Mouse (Mus musculus) heart, embryonic 12.5 days (tissue): ENCODE results near the gene Rad50. TPM values are rescaled to one million over a fixed set of nuclear protein-coding genes. Genes with fewer than 3 reads are reported as not detected.

ENCODE experiments used
- ATAC-seq: fragments of 200-750 bp; cut with Nextera tagmentation; 2 replicates; pipeline ENCODE4 v1.8.0; 2017; ENCODE audit warnings: moderate TSS enrichment, moderate library complexity; ENCODE audit not compliant: insufficient number of reproducible peaks, low FRiP score
- H3K27ac ChIP-seq: fragments of 300-500 bp; sonication (generic); 2 replicates; pipeline ENCODE4 v1.5.1; 2016; ENCODE audit warnings: mild to moderate bottlenecking, moderate library complexity; ENCODE audit not compliant: poor library complexity, severe bottlenecking
- H3K27me3 ChIP-seq: fragments of 300-500 bp; sonication (generic); replicated peaks from 2 replicates; pipeline ENCODE4 v1.6.1; 2016; ENCODE audit warnings: mild to moderate bottlenecking, moderate library complexity
- H3K36me3 ChIP-seq: fragments of 300-500 bp; sonication (generic); 2 replicates; pipeline ENCODE4 v1.6.1; 2016; ENCODE audit warnings: mild to moderate bottlenecking, moderate library complexity
- H3K4me1 ChIP-seq: fragments of 300-500 bp; sonication (generic); replicated peaks from 2 replicates; pipeline ENCODE4 v1.6.1; 2016; ENCODE audit warnings: mild to moderate bottlenecking
- H3K4me2 ChIP-seq: fragments of 300-500 bp; sonication (generic); 2 replicates; pipeline ENCODE4 v1.6.1; 2016; ENCODE audit warnings: mild to moderate bottlenecking, moderate library complexity
- H3K4me3 ChIP-seq: fragments of 300-500 bp; sonication (generic); 2 replicates; pipeline ENCODE4 v1.5.1; 2016; ENCODE audit warnings: mild to moderate bottlenecking
- H3K9ac ChIP-seq: fragments of 300-500 bp; sonication (generic); 2 replicates; pipeline ENCODE4 v1.6.1; 2016; ENCODE audit warnings: mild to moderate bottlenecking, moderate library complexity
- H3K9me3 ChIP-seq: fragments of 300-500 bp; sonication (generic); replicated peaks from 2 replicates; pipeline ENCODE4 v1.6.1; 2016; ENCODE audit warnings: mild to moderate bottlenecking, moderate library complexity
- WGBS: fragments of 180-500 bp; shearing (Covaris S2); methylation state at CpG from one replicate; pipeline ENCODE4 v1.1.7; 2016; 5-methylcytosine and 5-hydroxymethylcytosine counted together
- polyA plus RNA-seq: library from polyadenylated mRNA; unstranded; fragments of >200 nt; fragmentation: Nextera tagmentation; extraction: Ambion mirVana; gene quantifications from 2 replicates; pipeline ENCODE4 v1.2.1, GENCODE M21; 2016

Rad50 gene
- polyA plus RNA-seq, 1 experiment from 2014 or later, result 24.0 TPM

- Histone ChIP-seq H3K4me3 (no peak within 1 kb of the TSS), H3K9ac (no peak within 1 kb of the TSS), H3K4me2 (no peak within 1 kb of the TSS), H3K36me3 (no peaks in the 10 kb centered on the region), H3K27ac (no peak within 1 kb of the TSS), H3K27me3 (no peaks in the 10 kb centered on the region), H3K4me1 (peaks cover 12% of the 10 kb centered on the region; the same call in 1 of the 2 replicates), H3K9me3 (no peaks in the 10 kb centered on the region)
- WGBS, result 57% methylated on average over 7 of the region's 7 CpGs
- no peak for ATAC-seq
Measured at GRCm38 (mm10) chr11:53618619-53619198, 88.4 kb downstream of the Rad50 start, which contains the start of gene Il4. Il4 (minus strand) TSS chr11:53618669.

- no peak overlapping the region for H3K4me2 ChIP-seq
- no peak overlapping the region for H3K4me3 ChIP-seq
- no peak overlapping the region for H3K27ac ChIP-seq
- no peak overlapping the region for H3K9ac ChIP-seq
- no peaks in the 10 kb centered on the region for H3K9me3 ChIP-seq
- H3K36me3 ChIP-seq, result no peaks in the 10 kb centered on the region
- ATAC-seq, result no peak
- H3K4me1 ChIP-seq, result peaks cover 12% of the 10 kb centered on the region; the same call in 1 of the 2 replicates
- 62% methylated on average over 4 of the region's 4 CpGs for WGBS
- H3K27me3 ChIP-seq, result no peaks in the 10 kb centered on the region
Measured at GRCm38 (mm10) chr11:53617562-53618109, 89.5 kb downstream of the Rad50 start.

DNA sequence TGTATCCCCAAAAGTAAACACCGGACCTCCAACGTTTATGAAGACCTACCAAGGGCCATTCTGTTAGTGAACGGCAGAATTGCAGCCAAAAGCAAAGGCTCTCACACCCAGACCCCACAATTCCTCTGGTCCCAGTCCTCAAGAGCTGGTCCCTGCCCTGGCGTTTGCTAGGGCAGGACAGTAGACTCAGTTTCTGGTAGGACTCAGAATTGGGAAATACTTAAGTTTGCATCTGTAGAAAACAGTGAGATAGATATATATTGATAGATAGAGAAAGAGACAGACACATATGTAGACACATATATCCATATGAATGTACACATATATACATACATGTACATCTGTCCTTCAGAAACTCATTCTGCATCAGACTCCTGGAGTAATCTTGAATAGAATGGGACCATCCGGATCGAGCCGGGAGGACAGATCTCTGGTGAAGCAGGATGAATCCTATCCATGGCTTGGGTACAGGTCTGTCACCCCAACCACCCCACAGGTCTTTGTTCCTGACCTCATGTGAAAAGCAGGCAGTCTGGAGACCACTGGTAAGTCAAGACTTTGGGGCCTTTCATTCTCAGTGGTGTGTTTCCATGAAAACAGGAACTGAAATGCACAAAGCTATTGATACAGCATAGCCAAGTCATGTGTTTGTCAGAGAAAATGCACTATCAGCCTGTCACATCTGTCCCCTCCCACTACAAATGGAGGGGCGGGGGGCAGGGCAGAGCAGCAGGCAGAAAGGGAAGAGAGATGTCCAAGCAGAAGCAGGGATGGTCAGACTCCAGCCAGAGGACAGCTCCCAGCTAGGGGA, 90.2 kb downstream of the Rad50 start:
- Histone ChIP-seq H3K9ac (no peak overlapping the region), H3K27me3 (no peaks in the 10 kb centered on the region), H3K4me1 (peaks cover 12% of the 10 kb centered on the region; the same call in 1 of the 2 replicates), H3K4me3 (no peak overlapping the region), H3K36me3 (no peaks in the 10 kb centered on the region), H3K27ac (no peak overlapping the region), H3K9me3 (no peaks in the 10 kb centered on the region), H3K4me2 (no peak overlapping the region)
- ATAC-seq, result no peak
- 74% methylated on average over 8 of the region's 8 CpGs for WGBS

GRCm38 (mm10) chr11:53615575-53615974, 91.5 kb downstream of the Rad50 start:
- no peaks in the 10 kb centered on the region for H3K27me3 ChIP-seq
- H3K9me3 ChIP-seq, result no peaks in the 10 kb centered on the region
- 0 out of 2 replicates have a peak, but pooled peaks cover 4% of the 10 kb centered on the region for H3K4me1 ChIP-seq
- no peak overlapping the region for H3K4me2 ChIP-seq
- H3K36me3 ChIP-seq, result no peaks in the 10 kb centered on the region
- 89% methylated on average over 8 of the region's 8 CpGs for WGBS
- no peak overlapping the region for H3K4me3 ChIP-seq
- no peak overlapping the region for H3K27ac ChIP-seq
- H3K9ac ChIP-seq, result no peak overlapping the region
- no peak for ATAC-seq

GRCm38 (mm10) chr11:53615172-53615571, 91.9 kb downstream of the Rad50 start:
- WGBS, result 62% methylated on average over 6 of the region's 6 CpGs
- ATAC-seq, result no peak
- H3K27me3 ChIP-seq, result no peaks in the 10 kb centered on the region
- H3K36me3 ChIP-seq, result no peaks in the 10 kb centered on the region
- no peak overlapping the region for H3K27ac ChIP-seq
- H3K9ac ChIP-seq, result no peak overlapping the region
- no peaks in the 10 kb centered on the region for H3K9me3 ChIP-seq
- H3K4me3 ChIP-seq, result no peak overlapping the region
- H3K4me1 ChIP-seq, result 0 out of 2 replicates have a peak, but pooled peaks cover 4% of the 10 kb centered on the region
- no peak overlapping the region for H3K4me2 ChIP-seq

DNA sequence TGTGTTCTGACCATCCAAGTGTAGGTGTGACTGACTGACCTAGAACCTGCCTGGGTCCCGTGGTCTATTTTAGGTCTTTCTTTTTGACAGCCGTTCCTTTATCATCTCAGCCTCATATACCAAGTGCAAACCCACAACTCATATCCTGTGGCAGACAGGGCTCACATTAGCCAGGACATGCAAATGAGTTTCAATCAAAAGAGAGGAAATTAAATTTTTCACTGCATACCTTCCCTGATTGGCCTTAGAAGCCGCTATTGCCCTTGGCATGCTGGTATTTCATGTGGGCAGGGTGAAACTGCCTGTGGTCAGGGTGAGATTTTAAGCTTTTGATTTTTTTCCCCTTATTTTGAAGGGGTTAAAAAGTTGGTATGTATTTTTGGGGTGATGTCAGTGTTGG, 97.4 kb downstream of the Rad50 start:
- H3K36me3 ChIP-seq, result no peaks in the 10 kb centered on the region
- no peak overlapping the region for H3K4me3 ChIP-seq
- no peak overlapping the region for H3K27ac ChIP-seq
- no peak overlapping the region for H3K9ac ChIP-seq
- H3K27me3 ChIP-seq, result no peaks in the 10 kb centered on the region
- 54% methylated on average over 3 of the region's 3 CpGs for WGBS
- no peak for ATAC-seq
- peaks cover 13% of the 10 kb centered on the region for H3K4me1 ChIP-seq
- H3K9me3 ChIP-seq, result no peaks in the 10 kb centered on the region
- H3K4me2 ChIP-seq, result no peak overlapping the region

DNA sequence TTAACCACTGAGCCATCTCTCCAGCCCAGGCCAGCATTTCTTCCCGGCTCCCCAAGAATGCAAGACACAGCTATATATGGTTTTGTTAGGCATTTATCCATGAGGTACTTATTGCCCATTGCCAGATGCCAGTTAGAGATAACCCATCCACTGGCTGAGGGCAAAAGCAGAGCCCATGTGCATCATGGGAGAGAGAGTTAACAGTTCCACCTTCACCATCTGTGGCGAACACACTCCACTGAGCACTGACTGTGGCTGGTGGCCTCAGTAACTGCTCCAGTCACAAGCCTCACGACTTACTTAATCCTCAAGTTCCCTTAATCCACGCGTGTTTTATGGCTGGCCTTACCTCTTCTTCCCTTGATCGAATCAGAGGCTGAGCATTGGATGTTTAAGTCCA, 97.9 kb downstream of the Rad50 start:
- H3K9ac ChIP-seq, result no peak overlapping the region
- no peaks in the 10 kb centered on the region for H3K36me3 ChIP-seq
- WGBS, result 79% methylated on average over 6 of the region's 6 CpGs
- H3K27ac ChIP-seq, result no peak overlapping the region
- ATAC-seq, result no peak
- H3K4me2 ChIP-seq, result no peak overlapping the region
- peaks cover 13% of the 10 kb centered on the region for H3K4me1 ChIP-seq
- H3K27me3 ChIP-seq, result no peaks in the 10 kb centered on the region
- no peak overlapping the region for H3K4me3 ChIP-seq
- no peaks in the 10 kb centered on the region for H3K9me3 ChIP-seq

- Histone ChIP-seq H3K27me3 (no peaks in the 10 kb centered on the region), H3K4me1 (peaks cover 13% of the 10 kb centered on the region), H3K36me3 (peaks cover 11% of the 10 kb centered on the region; the same call in 1 of the 2 replicates), H3K4me2 (peak overlapping the region; percentile 56), H3K27ac (no peak overlapping the region), H3K9me3 (no peaks in the 10 kb centered on the region), H3K9ac (0 out of 2 replicates have a peak overlapping the region, but pooled peaks have one; percentile 8), H3K4me3 (peak overlapping the region; percentile 17; the same call in 1 of the 2 replicates)
- 5% methylated on average over 12 of the region's 12 CpGs for WGBS
- ATAC-seq, result no peak
Measured at GRCm38 (mm10) chr11:53605609-53606008, 101.5 kb downstream of the Rad50 start.

DNA sequence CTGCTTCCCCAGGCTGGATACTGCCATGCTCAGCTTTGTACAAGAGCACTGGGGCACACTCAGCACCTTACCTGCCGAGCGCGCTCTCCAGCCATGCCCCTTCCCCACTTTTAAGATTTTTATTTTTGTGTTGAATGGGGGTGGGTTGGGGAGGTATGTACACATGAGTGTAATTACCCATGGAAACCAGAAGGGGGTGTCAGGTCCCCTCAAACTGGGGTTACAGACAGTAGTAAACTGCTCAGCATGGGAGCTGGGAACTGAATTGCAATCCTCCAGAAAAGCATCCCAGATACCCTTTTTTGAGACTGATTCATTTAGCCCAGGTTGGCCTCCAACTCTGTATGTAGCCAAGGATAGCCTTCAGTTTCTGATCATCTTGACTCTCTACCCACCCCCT, 102.1 kb downstream of the Rad50 start:
- Histone ChIP-seq H3K27me3 (no peaks in the 10 kb centered on the region), H3K9ac (no peak overlapping the region), H3K4me1 (peaks cover 13% of the 10 kb centered on the region), H3K27ac (no peak overlapping the region), H3K9me3 (no peaks in the 10 kb centered on the region), H3K36me3 (peaks cover 15% of the 10 kb centered on the region; the same call in 1 of the 2 replicates), H3K4me3 (no peak overlapping the region), H3K4me2 (no peak overlapping the region)
- no peak for ATAC-seq
- whole genome bisulfite sequencing, result 80% methylated on average over 3 of the region's 3 CpGs
